Mouse (Mus musculus): Measurements from ENCODE around the gene Plscr3.

The Plscr3 gene

GRCm38 (mm10) chr11:69864138-69864860, 18.1 kb downstream of the Plscr3 start:
- DNase-seq (ENCODE audit: low read depth, low spot score): no peak

GRCm38 (mm10) chr11:69865561-69865960, 19.4 kb downstream of the Plscr3 start:
- DNase-seq (ENCODE audit: low read depth, low spot score): no peak

GRCm38 (mm10) chr11:69867335-69867734, 21.2 kb downstream of the Plscr3 start:
- DNase-seq (ENCODE audit: low read depth, low spot score): no peak

- no peak for DNase-seq (ENCODE audit: low read depth, low spot score)
Measured at GRCm38 (mm10) chr11:69870289-69871069, 24.3 kb downstream of the Plscr3 start.

GRCm38 (mm10) chr11:69871822-69872221, 25.6 kb downstream of the Plscr3 start:
- no peak for DNase-seq (ENCODE audit: low read depth, low spot score)

- DNase-seq (ENCODE audit: low read depth, low spot score): no peak
Measured at GRCm38 (mm10) chr11:69872451-69872850, 26.3 kb downstream of the Plscr3 start.

GRCm38 (mm10) chr11:69876186-69876585, 30.0 kb downstream of the Plscr3 start:
- no peak for DNase-seq (ENCODE audit: low read depth, low spot score)

- peak; percentile 78 for DNase-seq (ENCODE audit: low read depth, low spot score)
Measured at GRCm38 (mm10) chr11:69876867-69877266, 30.7 kb downstream of the Plscr3 start.

GRCm38 (mm10) chr11:69877878-69878277, 31.7 kb downstream of the Plscr3 start, which contains the start of gene Tmem95:
TSS of gene Tmem95 (minus strand) at chr11:69878018.
- DNase-seq (ENCODE audit: low read depth, low spot score): no peak

GRCm38 (mm10) chr11:69878399-69878798, 32.2 kb downstream of the Plscr3 start:
- DNase-seq (ENCODE audit: low read depth, low spot score): no peak

GRCm38 (mm10) chr11:69878952-69879351, 32.8 kb downstream of the Plscr3 start:
- DNase-seq (ENCODE audit: low read depth, low spot score): no peak

- no peak for DNase-seq (ENCODE audit: low read depth, low spot score)
Measured at GRCm38 (mm10) chr11:69879711-69880110, 33.5 kb downstream of the Plscr3 start.

GRCm38 (mm10) chr11:69880506-69880852, 34.3 kb downstream of the Plscr3 start:
- peak; percentile 53 for DNase-seq (ENCODE audit: low read depth, low spot score)

GRCm38 (mm10) chr11:69880853-69881603, 34.9 kb downstream of the Plscr3 start, which contains the start of gene Kctd11:
TSS of gene Kctd11 (minus strand) at chr11:69881406.
- DNase-seq (ENCODE audit: low read depth, low spot score): peak; percentile 59

GRCm38 (mm10) chr11:69881787-69882670, 35.9 kb downstream of the Plscr3 start:
- DNase-seq (ENCODE audit: low read depth, low spot score): no peak

GRCm38 (mm10) chr11:69883066-69883465, 36.9 kb downstream of the Plscr3 start:
- no peak for DNase-seq (ENCODE audit: low read depth, low spot score)

GRCm38 (mm10) chr11:69883527-69884151, 37.5 kb downstream of the Plscr3 start:
- DNase-seq (ENCODE audit: low read depth, low spot score): no peak

GRCm38 (mm10) chr11:69884240-69884639, 38.1 kb downstream of the Plscr3 start:
- DNase-seq (ENCODE audit: low read depth, low spot score): no peak

GRCm38 (mm10) chr11:69884663-69885062, 38.5 kb downstream of the Plscr3 start:
- no peak for DNase-seq (ENCODE audit: low read depth, low spot score)

GRCm38 (mm10) chr11:69886907-69887635, 40.9 kb downstream of the Plscr3 start:
- DNase-seq (ENCODE audit: low read depth, low spot score): no peak
